Comparison of ENCODE assay signal across 8 mouse cellular contexts in the genomic region with DNA sequence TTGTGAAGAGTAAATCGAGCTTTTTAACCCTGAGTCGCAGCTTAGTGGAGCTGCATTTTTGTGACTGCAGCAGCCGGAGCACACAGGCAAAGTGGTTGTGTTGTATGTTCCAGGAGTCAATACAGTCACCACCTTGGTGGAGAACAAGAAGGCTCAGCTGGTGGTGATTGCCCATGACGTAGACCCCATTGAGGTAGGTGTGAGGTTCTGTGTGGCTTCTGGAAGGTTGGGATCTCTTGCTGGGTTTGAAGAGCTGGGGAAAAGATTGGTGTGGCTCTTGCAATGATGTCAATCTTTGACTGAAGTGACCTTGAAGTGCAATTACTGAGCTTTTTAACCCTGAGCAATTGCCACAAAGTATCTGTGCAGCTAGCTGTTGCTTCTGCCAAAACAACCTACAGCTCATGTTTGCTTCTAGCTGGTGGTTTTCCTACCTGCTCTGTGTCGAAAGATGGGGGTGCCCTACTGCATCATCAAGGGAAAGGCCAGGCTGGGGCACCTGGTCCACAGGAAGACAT. TPM values are rescaled to one million over a fixed set of nuclear protein-coding genes. Genes with fewer than 3 reads are reported as not detected.
DNase-seq lines count a peak whose midpoint lies in the region; ATAC-seq lines count a peak whose summit lies in the region.

No protein-coding gene starts in this region.

- peak; percentile 3 for DNase-seq in layer of hippocampus, adult 11-12 months (ENCODE audit: low spot score)
- no peak for DNase-seq in layer of hippocampus, adult 18-20 months (ENCODE audit: low spot score in 2 of 2)
- no peak for DNase-seq in spleen, adult 12 weeks (ENCODE audit: low spot score)
- DNase-seq in lung, postnatal 36 days, result no peak
- no peak for DNase-seq in embryo, embryonic 9.5 days (ENCODE audit: extremely low spot score)

- H3K27me3 ChIP-seq in embryonic facial prominence, embryonic 13.5 days, result no peaks in the 10 kb centered on the region
- H3K27me3 ChIP-seq in intestine, embryonic 15.5 days (replicated peaks), result no peaks in the 10 kb centered on the region
- H3K27me3 ChIP-seq in neural tube, embryonic 12.5 days (replicated peaks), result no peaks in the 10 kb centered on the region

- 75% methylated on average over 5 of the region's 5 CpGs for WGBS in embryonic facial prominence, embryonic 13.5 days
- 58% methylated on average over 5 of the region's 5 CpGs for WGBS in intestine, embryonic 15.5 days
- WGBS in neural tube, embryonic 12.5 days, result 77% methylated on average over 5 of the region's 5 CpGs

- H3K4me1 ChIP-seq in embryonic facial prominence, embryonic 13.5 days, result peaks cover 56% of the 10 kb centered on the region
- H3K4me1 ChIP-seq in intestine, embryonic 15.5 days (replicated peaks), result peaks cover 35% of the 10 kb centered on the region
- peaks cover 61% of the 10 kb centered on the region for H3K4me1 ChIP-seq in neural tube, embryonic 12.5 days

- no peaks in the 10 kb centered on the region for H3K9me3 ChIP-seq in embryonic facial prominence, embryonic 13.5 days
- no peaks in the 10 kb centered on the region for H3K9me3 ChIP-seq in intestine, embryonic 15.5 days
- no peaks in the 10 kb centered on the region for H3K9me3 ChIP-seq in neural tube, embryonic 12.5 days

- H3K4me3 ChIP-seq in embryonic facial prominence, embryonic 13.5 days, result peak overlapping the region; percentile 88
- peak overlapping the region; percentile 60 for H3K4me3 ChIP-seq in intestine, embryonic 15.5 days (replicated peaks)
- H3K4me3 ChIP-seq in neural tube, embryonic 12.5 days, result peak overlapping the region; percentile 76

- peaks cover 46% of the 10 kb centered on the region for H3K36me3 ChIP-seq in embryonic facial prominence, embryonic 13.5 days
- H3K36me3 ChIP-seq in intestine, embryonic 15.5 days, result peaks cover 18% of the 10 kb centered on the region
- peaks cover 39% of the 10 kb centered on the region for H3K36me3 ChIP-seq in neural tube, embryonic 12.5 days

- peak overlapping the region; percentile 99 for H3K4me2 ChIP-seq in embryonic facial prominence, embryonic 13.5 days
- H3K4me2 ChIP-seq in intestine, embryonic 15.5 days (replicated peaks), result peak overlapping the region; percentile 84
- H3K4me2 ChIP-seq in neural tube, embryonic 12.5 days (replicated peaks), result peak overlapping the region; percentile 93

- H3K27ac ChIP-seq in embryonic facial prominence, embryonic 13.5 days, result no peak overlapping the region
- no peak overlapping the region for H3K27ac ChIP-seq in intestine, embryonic 15.5 days
- no peak overlapping the region for H3K27ac ChIP-seq in neural tube, embryonic 12.5 days

- no peak for ATAC-seq in embryonic facial prominence, embryonic 13.5 days (ENCODE audit: insufficient number of reproducible peaks, insufficient read depth, low FRiP score, low TSS enrichment, low read depth)
- no peak for ATAC-seq in intestine, embryonic 15.5 days
- no peak for ATAC-seq in neural tube, embryonic 12.5 days (ENCODE audit: low FRiP score, low read depth)

- peak overlapping the region; percentile 99 for H3K9ac ChIP-seq in embryonic facial prominence, embryonic 13.5 days
- peak overlapping the region; percentile 81 for H3K9ac ChIP-seq in intestine, embryonic 15.5 days
- H3K9ac ChIP-seq in neural tube, embryonic 12.5 days, result peak overlapping the region; percentile 96

RNA-seq across cellular contexts. Expression of gene Rpl7a, which starts 1.7 kb away (rescaled TPM):
- 100 to 1,000 TPM; 253 to 258 TPM for total RNA-seq in layer of hippocampus, adult 18-20 months (2021)
- 596 and 711 TPM in 2 replicates for polyA plus RNA-seq in embryonic facial prominence, embryonic 13.5 days (2015; fragmentation: Nextera tagmentation; extraction: Ambion mirVana)
- polyA plus RNA-seq in intestine, embryonic 15.5 days (2015; fragmentation: Nextera tagmentation; extraction: Ambion mirVana), result 631 and 647 TPM in 2 replicates
- 467 and 486 TPM in 2 replicates for polyA plus RNA-seq in neural tube, embryonic 12.5 days (2016; fragmentation: Nextera tagmentation; extraction: Ambion mirVana)

RNA-seq across cellular contexts. Expression of gene Med22, which starts 1.8 kb away (rescaled TPM):
- 10 to 100 TPM; 47.5 to 50.1 TPM for total RNA-seq in layer of hippocampus, adult 18-20 months (2021)
- polyA plus RNA-seq in embryonic facial prominence, embryonic 13.5 days (2015; fragmentation: Nextera tagmentation; extraction: Ambion mirVana), result 55.1 and 60.5 TPM in 2 replicates
- polyA plus RNA-seq in intestine, embryonic 15.5 days (2015; fragmentation: Nextera tagmentation; extraction: Ambion mirVana), result 39.0 and 40.6 TPM in 2 replicates
- polyA plus RNA-seq in neural tube, embryonic 12.5 days (2016; fragmentation: Nextera tagmentation; extraction: Ambion mirVana), result 112 and 115 TPM in 2 replicates

RNA-seq across cellular contexts. Expression of gene Surf2, which starts 3.9 kb away (rescaled TPM):
- total RNA-seq in layer of hippocampus, adult 18-20 months (2021), result 10 to 100 TPM; 34.2 to 36.5 TPM
- polyA plus RNA-seq in embryonic facial prominence, embryonic 13.5 days (2015; fragmentation: Nextera tagmentation; extraction: Ambion mirVana), result 49.0 and 49.1 TPM in 2 replicates
- 41.6 and 42.9 TPM in 2 replicates for polyA plus RNA-seq in intestine, embryonic 15.5 days (2015; fragmentation: Nextera tagmentation; extraction: Ambion mirVana)
- 55.3 and 55.7 TPM in 2 replicates for polyA plus RNA-seq in neural tube, embryonic 12.5 days (2016; fragmentation: Nextera tagmentation; extraction: Ambion mirVana)

RNA-seq across cellular contexts. Expression of gene Surf1, which starts 4.0 kb away (rescaled TPM):
- 100 to 1,000 TPM; 109 to 111 TPM for total RNA-seq in layer of hippocampus, adult 18-20 months (2021)
- polyA plus RNA-seq in embryonic facial prominence, embryonic 13.5 days (2015; fragmentation: Nextera tagmentation; extraction: Ambion mirVana), result 54.1 and 63.3 TPM in 2 replicates
- polyA plus RNA-seq in intestine, embryonic 15.5 days (2015; fragmentation: Nextera tagmentation; extraction: Ambion mirVana), result 68.7 and 69.3 TPM in 2 replicates
- polyA plus RNA-seq in neural tube, embryonic 12.5 days (2016; fragmentation: Nextera tagmentation; extraction: Ambion mirVana), result 56.3 and 59.5 TPM in 2 replicates

RNA-seq across cellular contexts. Expression of gene Surf6, which starts 9.6 kb away (rescaled TPM):
- 10 to 100 TPM; 26.4 to 29.0 TPM for total RNA-seq in layer of hippocampus, adult 18-20 months (2021)
- polyA plus RNA-seq in embryonic facial prominence, embryonic 13.5 days (2015; fragmentation: Nextera tagmentation; extraction: Ambion mirVana), result 32.9 and 33.1 TPM in 2 replicates
- 23.0 and 24.5 TPM in 2 replicates for polyA plus RNA-seq in intestine, embryonic 15.5 days (2015; fragmentation: Nextera tagmentation; extraction: Ambion mirVana)
- polyA plus RNA-seq in neural tube, embryonic 12.5 days (2016; fragmentation: Nextera tagmentation; extraction: Ambion mirVana), result 28.8 and 30.2 TPM in 2 replicates
